Mouse (Mus musculus): ENCODE measurements at regions not wholly inside any gene's neighbourhood (a gene's known extent, or its start where the extent isn't known, plus 50 kb on each side); places are given as distances from the start of the nearest gene placed in this dataset.

GRCm38 (mm10) chr6:84436716-84437115, 157.0 kb downstream of the Cyp26b1 start:
- Histone ChIP-seq H3K27me3 (replicated peaks) (peaks cover 63% of the 10 kb centered on the region), H3K4me2 (no peak overlapping the region), H3K9me3 (replicated peaks) (peaks cover 5% of the 10 kb centered on the region; the same call in 1 of the 2 replicates), H3K36me3 (no peaks in the 10 kb centered on the region), H3K27ac (ENCODE audit: poor library complexity, severe bottlenecking) (no peak overlapping the region), H3K4me3 (no peak overlapping the region), H3K9ac (no peak overlapping the region), H3K4me1 (replicated peaks) (no peaks in the 10 kb centered on the region)
- no peak for ATAC-seq (ENCODE audit: insufficient number of reproducible peaks, low FRiP score)
- WGBS, result 69% methylated on average over 1 of the region's 1 CpGs

GRCm38 (mm10) chr6:84434532-84434931, 159.2 kb downstream of the Cyp26b1 start:
- ATAC-seq (ENCODE audit: insufficient number of reproducible peaks, low FRiP score), result no peak
- H3K4me3 ChIP-seq, result no peak overlapping the region
- no peak overlapping the region for H3K9ac ChIP-seq
- no peak overlapping the region for H3K27ac ChIP-seq (ENCODE audit: poor library complexity, severe bottlenecking)
- no peaks in the 10 kb centered on the region for H3K9me3 ChIP-seq (replicated peaks)
- H3K4me1 ChIP-seq (replicated peaks), result no peaks in the 10 kb centered on the region
- no peaks in the 10 kb centered on the region for H3K36me3 ChIP-seq
- peaks cover 75% of the 10 kb centered on the region for H3K27me3 ChIP-seq (replicated peaks)
- 71% methylated on average over 6 of the region's 6 CpGs for WGBS
- H3K4me2 ChIP-seq, result no peak overlapping the region

GRCm38 (mm10) chr6:84431622-84431955, 162.1 kb downstream of the Cyp26b1 start:
- no peak overlapping the region for H3K27ac ChIP-seq (ENCODE audit: poor library complexity, severe bottlenecking)
- peaks cover 88% of the 10 kb centered on the region for H3K27me3 ChIP-seq (replicated peaks)
- WGBS, result 66% methylated on average over 2 of the region's 2 CpGs
- H3K4me3 ChIP-seq, result no peak overlapping the region
- ATAC-seq (ENCODE audit: insufficient number of reproducible peaks, low FRiP score), result no peak
- no peak overlapping the region for H3K9ac ChIP-seq
- no peaks in the 10 kb centered on the region for H3K4me1 ChIP-seq (replicated peaks)
- H3K4me2 ChIP-seq, result no peak overlapping the region
- no peaks in the 10 kb centered on the region for H3K36me3 ChIP-seq
- no peaks in the 10 kb centered on the region for H3K9me3 ChIP-seq (replicated peaks)

- no peaks in the 10 kb centered on the region for H3K9me3 ChIP-seq (replicated peaks)
- H3K4me2 ChIP-seq, result no peak overlapping the region
- no peak overlapping the region for H3K9ac ChIP-seq
- WGBS, result 53% methylated on average over 12 of the region's 12 CpGs
- no peaks in the 10 kb centered on the region for H3K4me1 ChIP-seq (replicated peaks)
- no peak overlapping the region for H3K4me3 ChIP-seq
- no peaks in the 10 kb centered on the region for H3K36me3 ChIP-seq
- H3K27me3 ChIP-seq (replicated peaks), result peaks cover 90% of the 10 kb centered on the region
- no peak overlapping the region for H3K27ac ChIP-seq (ENCODE audit: poor library complexity, severe bottlenecking)
- no peak for ATAC-seq (ENCODE audit: insufficient number of reproducible peaks, low FRiP score)
Observed at GRCm38 (mm10) chr6:84430925-84431621, 162.6 kb downstream of the Cyp26b1 start.

- ATAC-seq (ENCODE audit: insufficient number of reproducible peaks, low FRiP score), result peak; percentile 43; the same call in 1 of the 2 replicates
- H3K4me2 ChIP-seq, result no peak overlapping the region
- H3K27ac ChIP-seq (ENCODE audit: poor library complexity, severe bottlenecking), result no peak overlapping the region
- H3K4me3 ChIP-seq, result no peak overlapping the region
- peaks cover 94% of the 10 kb centered on the region for H3K27me3 ChIP-seq (replicated peaks)
- H3K4me1 ChIP-seq (replicated peaks), result no peaks in the 10 kb centered on the region
- H3K36me3 ChIP-seq, result no peaks in the 10 kb centered on the region
- H3K9ac ChIP-seq, result no peak overlapping the region
- H3K9me3 ChIP-seq (replicated peaks), result no peaks in the 10 kb centered on the region
- WGBS, result 8% methylated on average over 4 of the region's 4 CpGs
Observed at GRCm38 (mm10) chr6:84430146-84430545, 163.6 kb downstream of the Cyp26b1 start.

- ATAC-seq (ENCODE audit: insufficient number of reproducible peaks, low FRiP score), result no peak
- Histone ChIP-seq H3K4me3 (no peak overlapping the region), H3K9me3 (replicated peaks) (no peaks in the 10 kb centered on the region), H3K27me3 (replicated peaks) (peaks cover 94% of the 10 kb centered on the region), H3K4me1 (replicated peaks) (no peaks in the 10 kb centered on the region), H3K36me3 (no peaks in the 10 kb centered on the region), H3K4me2 (no peak overlapping the region), H3K9ac (no peak overlapping the region), H3K27ac (ENCODE audit: poor library complexity, severe bottlenecking) (no peak overlapping the region)
- WGBS, result 73% methylated on average over 8 of the region's 8 CpGs
Observed at GRCm38 (mm10) chr6:84429247-84429646, 164.5 kb downstream of the Cyp26b1 start.

- H3K27ac ChIP-seq (ENCODE audit: poor library complexity, severe bottlenecking), result no peak overlapping the region
- ATAC-seq (ENCODE audit: insufficient number of reproducible peaks, low FRiP score), result no peak
- H3K4me3 ChIP-seq, result no peak overlapping the region
- no peak overlapping the region for H3K4me2 ChIP-seq
- no peaks in the 10 kb centered on the region for H3K4me1 ChIP-seq (replicated peaks)
- 66% methylated on average over 8 of the region's 8 CpGs for WGBS
- H3K36me3 ChIP-seq, result no peaks in the 10 kb centered on the region
- H3K9ac ChIP-seq, result no peak overlapping the region
- peaks cover 79% of the 10 kb centered on the region for H3K27me3 ChIP-seq (replicated peaks)
- no peaks in the 10 kb centered on the region for H3K9me3 ChIP-seq (replicated peaks)
Observed at GRCm38 (mm10) chr6:84426691-84427090, 167.0 kb downstream of the Cyp26b1 start.

- Histone ChIP-seq H3K4me2 (no peak overlapping the region), H3K4me3 (no peak overlapping the region), H3K9me3 (replicated peaks) (no peaks in the 10 kb centered on the region), H3K27ac (ENCODE audit: poor library complexity, severe bottlenecking) (no peak overlapping the region), H3K4me1 (replicated peaks) (no peaks in the 10 kb centered on the region), H3K9ac (no peak overlapping the region), H3K27me3 (replicated peaks) (peaks cover 75% of the 10 kb centered on the region), H3K36me3 (no peaks in the 10 kb centered on the region)
- WGBS, result 50% methylated on average over 4 of the region's 4 CpGs
- 0 out of 2 replicates have a peak, but pooled peaks have one; percentile 11 for ATAC-seq (ENCODE audit: insufficient number of reproducible peaks, low FRiP score)
Observed at GRCm38 (mm10) chr6:84425823-84426222, 167.9 kb downstream of the Cyp26b1 start.

DNA sequence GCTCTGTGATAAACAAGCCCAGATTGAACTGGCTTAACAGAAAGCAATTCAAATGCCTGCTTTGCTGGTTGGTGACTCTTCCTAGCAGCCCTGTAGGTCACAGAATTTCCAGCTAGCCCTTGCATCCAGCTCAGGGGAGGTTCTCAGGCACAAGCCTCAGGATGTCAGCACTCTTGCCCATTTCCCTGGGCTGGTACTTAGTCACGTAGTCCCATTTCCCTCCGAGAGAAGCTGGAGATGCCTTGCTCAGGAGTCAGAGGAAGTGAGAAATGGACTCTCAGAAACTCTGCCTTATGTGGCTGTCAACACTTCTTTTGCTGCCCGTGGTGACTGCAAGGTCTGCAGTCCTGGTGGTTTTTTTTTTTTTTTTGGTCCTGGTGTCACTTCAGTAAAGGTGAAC, 170.8 kb downstream of the Cyp26b1 start:
- Histone ChIP-seq H3K27me3 (replicated peaks) (peaks cover 73% of the 10 kb centered on the region), H3K9ac (no peak overlapping the region), H3K27ac (ENCODE audit: poor library complexity, severe bottlenecking) (no peak overlapping the region), H3K4me1 (replicated peaks) (no peaks in the 10 kb centered on the region), H3K4me2 (no peak overlapping the region), H3K36me3 (no peaks in the 10 kb centered on the region), H3K9me3 (replicated peaks) (no peaks in the 10 kb centered on the region), H3K4me3 (no peak overlapping the region)
- no peak for ATAC-seq (ENCODE audit: insufficient number of reproducible peaks, low FRiP score)
- 17% methylated on average over 3 of the region's 3 CpGs for WGBS

DNA sequence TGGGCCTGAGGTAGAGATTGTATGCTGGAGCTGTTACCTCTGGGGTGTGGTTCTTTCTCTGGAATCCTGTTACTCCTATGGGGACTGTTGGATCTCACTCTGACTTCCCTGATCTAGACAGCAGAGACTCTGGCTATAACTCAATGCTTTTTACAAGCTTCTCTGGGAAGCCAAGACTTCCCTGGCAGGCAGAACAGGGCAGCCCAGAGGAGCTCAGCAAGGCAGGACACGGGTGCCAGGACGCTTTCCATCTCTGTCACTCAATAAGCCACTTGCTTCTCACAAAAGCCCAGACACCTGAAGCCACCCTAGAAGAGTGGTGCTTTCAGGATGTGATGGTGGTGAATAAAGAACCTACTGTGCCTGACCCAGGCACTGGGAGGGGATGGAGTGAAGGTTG, 174.0 kb downstream of the Cyp26b1 start:
- no peak for ATAC-seq (ENCODE audit: insufficient number of reproducible peaks, low FRiP score)
- Histone ChIP-seq H3K4me3 (no peak overlapping the region), H3K9me3 (replicated peaks) (no peaks in the 10 kb centered on the region), H3K4me1 (replicated peaks) (no peaks in the 10 kb centered on the region), H3K36me3 (no peaks in the 10 kb centered on the region), H3K27me3 (replicated peaks) (peaks cover 51% of the 10 kb centered on the region), H3K4me2 (no peak overlapping the region), H3K27ac (ENCODE audit: poor library complexity, severe bottlenecking) (no peak overlapping the region), H3K9ac (no peak overlapping the region)
- WGBS, result 75% methylated on average over 2 of the region's 2 CpGs

GRCm38 (mm10) chr6:84419281-84419680, 174.4 kb downstream of the Cyp26b1 start:
- H3K36me3 ChIP-seq, result no peaks in the 10 kb centered on the region
- H3K4me2 ChIP-seq, result no peak overlapping the region
- H3K27me3 ChIP-seq (replicated peaks), result peaks cover 47% of the 10 kb centered on the region
- H3K9me3 ChIP-seq (replicated peaks), result no peaks in the 10 kb centered on the region
- H3K4me1 ChIP-seq (replicated peaks), result no peaks in the 10 kb centered on the region
- no peak for ATAC-seq (ENCODE audit: insufficient number of reproducible peaks, low FRiP score)
- H3K4me3 ChIP-seq, result no peak overlapping the region
- H3K9ac ChIP-seq, result no peak overlapping the region
- H3K27ac ChIP-seq (ENCODE audit: poor library complexity, severe bottlenecking), result no peak overlapping the region
- WGBS, result 63% methylated on average over 2 of the region's 2 CpGs

DNA sequence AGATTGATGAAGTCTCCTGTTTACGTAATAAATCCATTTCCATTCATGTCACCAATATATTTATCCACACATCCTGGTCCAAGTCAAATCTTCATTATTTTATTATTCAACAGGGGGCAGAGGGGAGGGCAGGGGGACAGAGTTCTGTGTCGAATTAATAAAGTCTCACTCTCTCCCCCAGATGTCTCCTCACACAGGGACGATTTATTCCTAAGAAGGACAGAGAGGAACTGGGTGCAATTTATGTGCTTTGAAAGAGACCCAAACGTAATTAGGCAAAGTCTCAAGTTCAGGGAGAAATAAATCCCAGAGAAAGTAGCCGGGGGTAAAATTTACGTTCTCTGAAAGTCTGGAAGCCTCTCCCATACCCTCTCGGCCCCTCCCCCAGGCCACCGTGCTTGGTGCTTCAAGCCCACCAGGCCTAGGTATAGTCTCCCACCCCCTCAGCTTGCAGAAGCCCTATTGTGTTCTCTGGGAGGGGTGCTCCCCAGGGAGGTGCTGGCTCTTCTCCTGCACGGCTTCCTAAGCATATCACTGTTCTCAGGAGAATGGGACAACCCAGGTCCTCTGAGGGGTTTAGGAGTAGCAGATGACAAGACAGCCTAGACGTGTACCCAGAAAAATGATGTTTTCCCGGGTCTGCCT, 176.6 kb downstream of the Cyp26b1 start:
- Histone ChIP-seq H3K4me3 (no peak overlapping the region), H3K27me3 (replicated peaks) (peaks cover 46% of the 10 kb centered on the region), H3K9me3 (replicated peaks) (no peaks in the 10 kb centered on the region), H3K36me3 (no peaks in the 10 kb centered on the region), H3K9ac (no peak overlapping the region), H3K4me2 (no peak overlapping the region), H3K4me1 (replicated peaks) (no peaks in the 10 kb centered on the region), H3K27ac (ENCODE audit: poor library complexity, severe bottlenecking) (no peak overlapping the region)
- 65% methylated on average over 11 of the region's 11 CpGs for WGBS
- no peak for ATAC-seq (ENCODE audit: insufficient number of reproducible peaks, low FRiP score)

Data from heart, embryonic 12.5 days (tissue).